Mouse (Mus musculus) liver, embryonic 14.5 days (tissue): ENCODE results near the gene Impg2.

Source experiments
- CTCF ChIP-seq: IDR thresholded peaks from 2 replicates; pipeline ENCODE4 v1.5.1; 2016; ENCODE audit warnings: antibody characterized with exemption, low read depth, control low read depth
- EP300 ChIP-seq: IDR thresholded peaks from 2 replicates; pipeline ENCODE4 v1.6.1; 2016; ENCODE audit warnings: antibody characterized with exemption, low read depth

GRCm38 (mm10) chr16:56273917-56274316 lies 69.8 kb downstream of the Impg2 start:
- TF ChIP-seq CTCF: no peak
- no peak for TF ChIP-seq EP300
